In the genomic region with DNA sequence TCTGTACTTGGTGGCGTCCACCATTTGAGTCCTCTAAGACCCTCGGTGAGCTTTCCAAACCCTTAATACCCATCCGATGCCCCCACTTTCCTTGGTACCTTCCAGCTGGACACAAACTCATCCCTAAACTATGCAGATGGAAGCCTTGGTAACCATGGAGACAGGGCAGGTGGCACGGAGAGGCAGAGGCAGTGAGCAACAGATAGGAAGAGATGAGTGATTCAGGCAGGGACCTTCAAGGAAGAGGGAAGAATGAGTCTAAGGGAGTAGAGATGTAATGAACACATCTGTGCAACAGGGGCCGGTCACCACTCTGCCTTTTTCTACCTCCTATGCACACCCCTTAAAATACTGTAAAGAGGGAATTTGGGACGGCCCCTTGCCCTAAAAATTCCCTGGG, we compare ENCODE assay signal across 9 mouse cellular contexts. TPM values are rescaled to one million over a fixed set of nuclear protein-coding genes. Genes with fewer than 3 reads are reported as not detected.
DNase-seq lines count a peak whose midpoint lies in the region; ATAC-seq and TF ChIP-seq lines count a peak whose summit lies in the region.
"Had no signal": no experiment of that assay in that cellular context is flagged by ENCODE, and none has a peak within 500 bp of the region (broad histone marks: within the 10 kb centered on the region; RNA-seq: fewer than 3 reads in every experiment).

No protein-coding gene starts in this region.

- no peak for ATAC-seq in limb, embryonic 12.5 days (ENCODE audit: insufficient number of reproducible peaks, insufficient read depth, low FRiP score, low TSS enrichment, low read depth)
- ATAC-seq in liver, postnatal 0 days, result no peak
- no peak for ATAC-seq in inflammation-experienced regulatory T-cells, adult 6 months

- H3K9me3 ChIP-seq in limb, embryonic 12.5 days, result no peaks in the 10 kb centered on the region
- H3K9me3 ChIP-seq in liver, postnatal 0 days (ENCODE audit: low read length), result no peaks in the 10 kb centered on the region

- peak overlapping the region; percentile 75 for H3K4me3 ChIP-seq in gastrocnemius, adult 2 months
- H3K4me3 ChIP-seq in C2C12 (ENCODE audit: insufficient read depth, poor library complexity, severe bottlenecking), result no peak overlapping the region
- no peak overlapping the region for H3K4me3 ChIP-seq in embryonic fibroblast, embryonic 13.5 days (ENCODE audit: insufficient read depth, low read length)
- H3K4me3 ChIP-seq in limb, embryonic 12.5 days (replicated peaks), result peak overlapping the region; percentile 53
- H3K4me3 ChIP-seq in liver, postnatal 0 days (ENCODE audit: low read depth, low read length), result no peak overlapping the region
- H3K4me3 ChIP-seq: erythroblast, embryonic 14.5 days had no signal

- intact Hi-C loops in gastrocnemius, adult 2 months (cut with DNase I), result loop anchor here (5.0 kb wide), 1 partner anchor 48 kb away; no protein-coding TSS in a partner anchor

- no peaks in the 10 kb centered on the region for H3K79me2 ChIP-seq in C2C12 (ENCODE audit: control insufficient read depth, insufficient read depth)

- peak overlapping the region; percentile 87 for H3K27ac ChIP-seq in gastrocnemius, adult 2 months
- H3K27ac ChIP-seq in embryonic fibroblast, embryonic 13.5 days (ENCODE audit: insufficient read depth, low read length), result peak overlapping the region; percentile 14; the same call in 1 of the 2 replicates
- H3K27ac ChIP-seq in limb, embryonic 12.5 days, result no peak overlapping the region
- no peak overlapping the region for H3K27ac ChIP-seq in liver, postnatal 0 days (ENCODE audit: low read depth)

- no peaks in the 10 kb centered on the region for H3K36me3 ChIP-seq in C2C12 (ENCODE audit: control insufficient read depth, insufficient read depth)
- no peaks in the 10 kb centered on the region for H3K36me3 ChIP-seq in limb, embryonic 12.5 days
- H3K36me3 ChIP-seq in liver, postnatal 0 days (replicated peaks; ENCODE audit: insufficient read depth, low read length), result no peaks in the 10 kb centered on the region

- no peaks in the 10 kb centered on the region for H3K79me3 ChIP-seq in C2C12 (ENCODE audit: low read depth)

- WGBS in limb, embryonic 12.5 days, result 31% methylated on average over 6 of the region's 6 CpGs
- WGBS in liver, postnatal 0 days (ENCODE audit: insufficient replicate concordance), result 34% methylated on average over 6 of the region's 6 CpGs

- H3K4me1 ChIP-seq in embryonic fibroblast, embryonic 13.5 days (ENCODE audit: control insufficient read depth, insufficient read depth, low read length), result peaks cover 11% of the 10 kb centered on the region
- peaks cover 51% of the 10 kb centered on the region for H3K4me1 ChIP-seq in limb, embryonic 12.5 days (replicated peaks)
- H3K4me1 ChIP-seq in liver, postnatal 0 days (ENCODE audit: insufficient read depth), result peaks cover 30% of the 10 kb centered on the region

- H3ac ChIP-seq in C2C12 (ENCODE audit: control insufficient read depth, insufficient read length, low read depth), result no peak overlapping the region

- TF ChIP-seq CTCF in gastrocnemius, adult 2 months (IDR thresholded peaks at IDR 0.05), result no peak
- no peak for TF ChIP-seq CTCF in C2C12 (IDR thresholded peaks at IDR 0.05; ENCODE audit: control insufficient read depth, insufficient read depth, insufficient read length)
- TF ChIP-seq CTCF in embryonic fibroblast, embryonic 13.5 days (IDR thresholded peaks at IDR 0.05; ENCODE audit: borderline replicate concordance, insufficient read depth, low read length), result no peak
- no peak for TF ChIP-seq CTCF in liver, postnatal 0 days (IDR thresholded peaks at IDR 0.05; ENCODE audit: low read depth)

- TF ChIP-seq POLR2A in embryonic fibroblast, embryonic 13.5 days (IDR thresholded peaks at IDR 0.05; ENCODE audit: low read depth, low read length), result no peak

- no peak overlapping the region for H3K9ac ChIP-seq in limb, embryonic 12.5 days (replicated peaks)
- H3K9ac ChIP-seq in liver, postnatal 0 days (replicated peaks), result no peak overlapping the region

- peak overlapping the region; percentile 99 for H3K4me2 ChIP-seq in limb, embryonic 12.5 days
- no peak overlapping the region for H3K4me2 ChIP-seq in liver, postnatal 0 days (ENCODE audit: low read depth, low read length)

- H3K27me3 ChIP-seq in C2C12 (ENCODE audit: control insufficient read depth, insufficient read depth, insufficient read length), result no peaks in the 10 kb centered on the region
- H3K27me3 ChIP-seq in limb, embryonic 12.5 days, result peaks cover 39% of the 10 kb centered on the region
- H3K27me3 ChIP-seq in liver, postnatal 0 days (ENCODE audit: insufficient read depth, low read length), result peaks cover 57% of the 10 kb centered on the region

- DNase-seq in gastrocnemius, adult 2 months, result no peak
- DNase-seq in gastrocnemius, adult 8-10 months (ENCODE audit: low spot score in 2 of 2), result no peak
- DNase-seq in liver, postnatal 0 days, result no peak
- no peak for DNase-seq in adrenal gland, adult 8-10 months

- TF ChIP-seq EP300 in liver, postnatal 0 days (IDR thresholded peaks at IDR 0.05; ENCODE audit: low read depth), result no peak

TF ChIP-seq in C2C12, 6 proteins besides CTCF, POLR2A, EP300 and RAD21:
- TF ChIP-seq MYOD1 (IDR thresholded peaks at IDR 0.05; ENCODE audit: control insufficient read depth, insufficient read length, low read depth) (peak; percentile 43), CEBPB (IDR thresholded peaks at IDR 0.05; ENCODE audit: low read depth) (no peak), USF1 (IDR thresholded peaks at IDR 0.05; ENCODE audit: low read depth) (no peak), FOSL1 (IDR thresholded peaks at IDR 0.05; ENCODE audit: insufficient read depth, low read length, poor library complexity, severe bottlenecking) (no peak)

RNA-seq across cellular contexts. Expression of a gene that starts 0.8 kb away (rescaled TPM):
- under 1 TPM; 0.41 to 0.92 TPM for total RNA-seq in gastrocnemius, adult 2 months (2021)
- 1 to 10 TPM in 2 of 4 experiments, under 1 TPM in 2; 0.64 to 1.6 (median 1.1) TPM for total RNA-seq in gastrocnemius, adult 8-10 months (2022)
- 3.7 TPM for polyA plus RNA-seq in C2C12 (2012; fragmentation: generic; extraction: Trizol)
- 5.1 and 7.4 TPM in 2 replicates for polyA plus RNA-seq in embryonic fibroblast, embryonic 13.5 days (2011; ENCODE audit: insufficient read length, low read depth, missing spikeins)
- 1.5 and 2.2 TPM in 2 replicates for polyA plus RNA-seq in limb, embryonic 12.5 days (2016; fragmentation: Nextera tagmentation; extraction: Ambion mirVana)
- polyA plus RNA-seq in liver, postnatal 0 days (2015; fragmentation: Nextera tagmentation; extraction: Ambion mirVana), result not detected in 2 replicates
- total RNA-seq in adrenal gland, adult 8-10 months (2022), result 1 to 10 TPM; 1.1 to 2.3 (median 1.7) TPM
- polyA plus RNA-seq in inflammation-experienced regulatory T-cells, adult 6 months (2017; shearing (Covaris generic)), result under 1 TPM in 1 of 3 experiments, not detected in 2; 0.17 TPM
- polyA plus RNA-seq: erythroblast, embryonic 14.5 days had no signal

RNA-seq across cellular contexts. Expression of a gene that starts 1.7 kb away (rescaled TPM):
- total RNA-seq in gastrocnemius, adult 2 months (2021), result 10 to 100 TPM; 44.5 to 48.3 TPM
- total RNA-seq in gastrocnemius, adult 8-10 months (2022), result 10 to 100 TPM; 39.8 to 59.8 (median 51.8) TPM
- 6.2 TPM for polyA plus RNA-seq in C2C12 (2012; fragmentation: generic; extraction: Trizol)
- 23.2 and 30.6 TPM in 2 replicates for polyA plus RNA-seq in embryonic fibroblast, embryonic 13.5 days (2011; ENCODE audit: insufficient read length, low read depth, missing spikeins)
- 48.5 and 50.4 TPM in 2 replicates for polyA plus RNA-seq in limb, embryonic 12.5 days (2016; fragmentation: Nextera tagmentation; extraction: Ambion mirVana)
- polyA plus RNA-seq in liver, postnatal 0 days (2015; fragmentation: Nextera tagmentation; extraction: Ambion mirVana), result 12.9 and 14.7 TPM in 2 replicates
- total RNA-seq in adrenal gland, adult 8-10 months (2022), result 10 to 100 TPM; 35.7 to 54.5 (median 40.0) TPM
- polyA plus RNA-seq in inflammation-experienced regulatory T-cells, adult 6 months (2017; shearing (Covaris generic)), result 10 to 100 TPM; 26.9 to 48.9 (median 33.8) TPM

RNA-seq across cellular contexts. Expression of a gene that starts 5.3 kb away (rescaled TPM):
- 1 to 10 TPM; 4.9 to 8.4 TPM for total RNA-seq in gastrocnemius, adult 2 months (2021)
- total RNA-seq in gastrocnemius, adult 8-10 months (2022), result 1 to 10 TPM; 3.5 to 6.8 (median 4.4) TPM
- polyA plus RNA-seq in C2C12 (2012; fragmentation: generic; extraction: Trizol), result 24.2 TPM
- polyA plus RNA-seq in embryonic fibroblast, embryonic 13.5 days (2011; ENCODE audit: insufficient read length, low read depth, missing spikeins), result 109 and 123 TPM in 2 replicates
- 5.7 and 6.8 TPM in 2 replicates for polyA plus RNA-seq in limb, embryonic 12.5 days (2016; fragmentation: Nextera tagmentation; extraction: Ambion mirVana)
- polyA plus RNA-seq in liver, postnatal 0 days (2015; fragmentation: Nextera tagmentation; extraction: Ambion mirVana), result 0.45 and 0.54 TPM in 2 replicates
- 10 to 100 TPM; 47.8 to 57.8 (median 54.5) TPM for total RNA-seq in adrenal gland, adult 8-10 months (2022)
- under 1 TPM; 0.34 to 0.61 (median 0.43) TPM for polyA plus RNA-seq in inflammation-experienced regulatory T-cells, adult 6 months (2017; shearing (Covaris generic))

RNA-seq across cellular contexts. Expression of a gene that starts 18.9 kb away (rescaled TPM):
- 1 to 10 TPM in 1 of 2 experiments, not detected in 1; 1.1 TPM for total RNA-seq in gastrocnemius, adult 2 months (2021)
- 1 to 10 TPM in 3 of 4 experiments, not detected in 1; 1.2 to 1.5 (median 1.2) TPM for total RNA-seq in gastrocnemius, adult 8-10 months (2022)
- 0.20 TPM for polyA plus RNA-seq in C2C12 (2012; fragmentation: generic; extraction: Trizol)
- polyA plus RNA-seq in embryonic fibroblast, embryonic 13.5 days (2011; ENCODE audit: insufficient read length, low read depth, missing spikeins), result not detected in 2 replicates
- polyA plus RNA-seq in limb, embryonic 12.5 days (2016; fragmentation: Nextera tagmentation; extraction: Ambion mirVana), result 0.72 and 1.5 TPM in 2 replicates
- polyA plus RNA-seq in liver, postnatal 0 days (2015; fragmentation: Nextera tagmentation; extraction: Ambion mirVana), result not detected in 2 replicates
- total RNA-seq in adrenal gland, adult 8-10 months (2022), result not detected
- polyA plus RNA-seq in inflammation-experienced regulatory T-cells, adult 6 months (2017; shearing (Covaris generic)), result 1 to 10 TPM in 1 of 3 experiments, not detected in 2; 2.1 TPM
- polyA plus RNA-seq: erythroblast, embryonic 14.5 days had no signal

RNA-seq across cellular contexts. Expression of a gene that starts 34.1 kb away (rescaled TPM):
- total RNA-seq in gastrocnemius, adult 2 months (2021), result 10 to 100 TPM; 23.3 to 29.2 TPM
- 10 to 100 TPM; 17.0 to 25.1 (median 22.7) TPM for total RNA-seq in gastrocnemius, adult 8-10 months (2022)
- polyA plus RNA-seq in C2C12 (2012; fragmentation: generic; extraction: Trizol), result 80.3 TPM
- polyA plus RNA-seq in embryonic fibroblast, embryonic 13.5 days (2011; ENCODE audit: insufficient read length, low read depth, missing spikeins), result 108 and 113 TPM in 2 replicates
- polyA plus RNA-seq in limb, embryonic 12.5 days (2016; fragmentation: Nextera tagmentation; extraction: Ambion mirVana), result 176 and 192 TPM in 2 replicates
- 54.6 and 56.5 TPM in 2 replicates for polyA plus RNA-seq in liver, postnatal 0 days (2015; fragmentation: Nextera tagmentation; extraction: Ambion mirVana)
- total RNA-seq in adrenal gland, adult 8-10 months (2022), result 100 to 1,000 TPM in 1 of 4 experiments, 10 to 100 TPM in 3; 54.6 to 101 (median 71.7) TPM
- 100 to 1,000 TPM; 102 to 149 (median 134) TPM for polyA plus RNA-seq in inflammation-experienced regulatory T-cells, adult 6 months (2017; shearing (Covaris generic))

Comparison
In these comparisons a context has a peak if more than half of its experiments do, and no peak if none do; other contexts are left out.
1. H3K27ac ChIP-seq: peak in gastrocnemius, adult 2 months (single experiment) and embryonic fibroblast, embryonic 13.5 days (single experiment); none in limb, embryonic 12.5 days (single experiment) and liver, postnatal 0 days (single experiment).
2. H3K4me3 ChIP-seq: peak in gastrocnemius, adult 2 months (single experiment) and limb, embryonic 12.5 days (single experiment); none in C2C12 (single experiment), embryonic fibroblast, embryonic 13.5 days (single experiment) and liver, postnatal 0 days (single experiment).